Mouse (Mus musculus) limb, embryonic 14.5 days (tissue): ENCODE data around the gene Dync1li2. TPM values are rescaled to one million over a fixed set of nuclear protein-coding genes. Genes with fewer than 3 reads are reported as not detected.
A peak's percentile ranks its signal among the peaks of the same experiment; 100 is the strongest.

Experiments used
- ATAC-seq: fragments of 200-750 bp; cut with Nextera tagmentation; 2 replicates; pipeline ENCODE4 v1.8.0; 2017; ENCODE audit warnings: low read depth, moderate number of reproducible peaks, moderate TSS enrichment; ENCODE audit not compliant: low FRiP score
- DNase-seq: peaks from one replicate; pipeline ENCODE4 v3.0.0-alpha.2; 2015; ENCODE audit warnings: low spot score
- H3K27ac ChIP-seq: fragments of 300-500 bp; sonication (generic); replicated peaks from 2 replicates; pipeline ENCODE4 v1.5.1; 2014; ENCODE audit warnings: low read depth, mild to moderate bottlenecking, low read length, moderate library complexity, mixed read lengths
- H3K27me3 ChIP-seq: fragments of 300-500 bp; sonication (generic); 2 replicates; pipeline ENCODE4 v1.6.1; 2014; ENCODE audit warnings: low read length, mixed read lengths; ENCODE audit not compliant: control insufficient read depth, insufficient read depth
- H3K36me3 ChIP-seq: fragments of 300-500 bp; sonication (generic); 2 replicates; pipeline ENCODE4 v1.6.1; 2014; ENCODE audit warnings: mild to moderate bottlenecking, low read length, moderate library complexity, mixed read lengths; ENCODE audit not compliant: control insufficient read depth, insufficient read depth
- H3K4me1 ChIP-seq: fragments of 300-500 bp; sonication (generic); 2 replicates; pipeline ENCODE4 v1.6.1; 2014; ENCODE audit warnings: antibody characterized with exemption, low read length, mixed read lengths; ENCODE audit not compliant: control insufficient read depth, insufficient read depth
- H3K4me2 ChIP-seq: fragments of 300-500 bp; sonication (generic); replicated peaks from 2 replicates; pipeline ENCODE4 v1.6.1; 2014; ENCODE audit warnings: low read depth, mild to moderate bottlenecking, low read length, moderate library complexity; ENCODE audit not compliant: severe bottlenecking
- H3K4me3 ChIP-seq: fragments of 300-500 bp; sonication (generic); replicated peaks from 2 replicates; pipeline ENCODE4 v1.5.1; 2014; ENCODE audit warnings: low read length
- H3K9ac ChIP-seq: fragments of 300-500 bp; sonication (generic); 2 replicates; pipeline ENCODE4 v1.6.1; 2014; ENCODE audit warnings: mild to moderate bottlenecking, low read depth, low read length, moderate library complexity; ENCODE audit not compliant: severe bottlenecking
- H3K9me3 ChIP-seq: fragments of 300-500 bp; sonication (generic); 2 replicates; pipeline ENCODE4 v1.6.1; 2016; ENCODE audit warnings: low read length; ENCODE audit not compliant: control insufficient read depth
- POLR2A ChIP-seq: fragments of 200-500 bp; IDR thresholded peaks from 2 replicates; pipeline ENCODE4 v1.8.0; 2012; ENCODE audit warnings: inconsistent platforms, mild to moderate bottlenecking, moderate library complexity, borderline replicate concordance; ENCODE audit not compliant: insufficient read depth, insufficient read length; ENCODE audit errors: extremely low read depth
- WGBS: fragments of 180-500 bp; shearing (Covaris S2); extraction: QIAGEN DNeasy Blood & Tissue Kit; methylation state at CpG from one replicate; pipeline ENCODE4 v1.1.7; 2014; 5-methylcytosine and 5-hydroxymethylcytosine counted together
- polyA plus RNA-seq, 2 experiments: library from polyadenylated mRNA; depleted of rRNA in 1 of 2; stranded (reverse) in 1 of 2; unstranded in 1 of 2; fragments of >200 nt; fragmentation: Nextera tagmentation in 1 of 2; extraction: Ambion mirVana in 1 of 2; gene quantifications; 2 replicates each; pipeline versions ENCODE4 v1.2.1 to v1.2.3; 2012 to 2014

The Dync1li2 gene
- polyA plus RNA-seq (2012; rRNA removed) (58.2 and 64.7 TPM in 2 replicates), polyA plus RNA-seq (2014; fragmentation: Nextera tagmentation; extraction: Ambion mirVana) (48.8 and 53.5 TPM in 2 replicates)

DNA sequence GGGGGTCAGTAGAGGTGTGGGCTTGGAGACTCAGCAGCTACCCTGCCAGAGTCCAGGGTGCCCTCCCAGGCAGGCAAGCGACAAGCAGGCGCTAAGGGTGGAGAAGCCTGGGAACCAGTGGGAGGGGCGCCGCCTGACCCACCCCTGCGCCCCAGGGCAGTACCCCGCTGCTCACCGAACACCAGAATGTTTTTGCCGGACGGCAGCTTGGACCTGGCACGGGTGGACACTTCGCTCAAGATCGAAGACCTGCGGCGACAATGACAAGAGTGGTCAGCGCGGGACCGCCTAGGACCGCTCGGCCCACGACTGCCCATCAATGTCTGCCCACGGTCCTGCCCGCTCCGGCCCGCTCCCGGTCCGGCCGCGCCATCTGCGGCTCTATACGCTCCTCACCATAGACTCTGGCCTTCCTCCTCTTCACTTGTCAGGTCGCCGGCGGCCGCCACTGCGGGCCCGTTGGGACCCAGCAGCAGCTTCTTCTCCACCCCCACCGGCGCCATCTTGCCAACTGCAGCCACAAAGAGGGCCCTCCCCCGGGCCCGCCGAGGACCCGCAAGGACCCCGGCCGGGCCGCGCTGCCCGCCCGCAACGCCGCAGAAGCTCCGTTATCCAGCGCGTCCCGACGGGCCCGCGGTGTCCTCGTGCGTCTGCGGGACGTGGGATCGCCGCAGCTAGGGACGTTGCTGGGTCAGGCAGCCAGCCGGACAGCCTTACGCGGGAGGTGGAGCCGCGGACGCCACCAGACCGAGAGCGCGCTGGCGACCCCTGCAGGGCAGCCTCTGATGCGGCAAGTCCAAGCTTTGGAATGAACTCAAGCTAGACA, at the start of gene Dync1li2:
Gene Dync1li2, minus strand, starts transcription at position 749 of the 826 bp plus-strand sequence.
- H3K36me3 ChIP-seq = peaks cover 30% of the 10 kb centered on the region
- H3K9me3 ChIP-seq = no peaks in the 10 kb centered on the region
- H3K9ac ChIP-seq = peak within 1 kb of the TSS; percentile 88
- peak within 1 kb of the TSS; percentile 69 for H3K4me2 ChIP-seq
- H3K27ac ChIP-seq = peak within 1 kb of the TSS; percentile 91
- peak; percentile 43; the same call in 1 of the 2 replicates for TF ChIP-seq POLR2A
- H3K4me3 ChIP-seq = peak within 1 kb of the TSS; percentile 69
- under 1% methylated on average over 66 of the region's 75 CpGs for WGBS
- DNase-seq (peak; percentile 86), ATAC-seq (peak; percentile 91)
- no peaks in the 10 kb centered on the region for H3K27me3 ChIP-seq
- H3K4me1 ChIP-seq = peaks cover 12% of the 10 kb centered on the region

DNA sequence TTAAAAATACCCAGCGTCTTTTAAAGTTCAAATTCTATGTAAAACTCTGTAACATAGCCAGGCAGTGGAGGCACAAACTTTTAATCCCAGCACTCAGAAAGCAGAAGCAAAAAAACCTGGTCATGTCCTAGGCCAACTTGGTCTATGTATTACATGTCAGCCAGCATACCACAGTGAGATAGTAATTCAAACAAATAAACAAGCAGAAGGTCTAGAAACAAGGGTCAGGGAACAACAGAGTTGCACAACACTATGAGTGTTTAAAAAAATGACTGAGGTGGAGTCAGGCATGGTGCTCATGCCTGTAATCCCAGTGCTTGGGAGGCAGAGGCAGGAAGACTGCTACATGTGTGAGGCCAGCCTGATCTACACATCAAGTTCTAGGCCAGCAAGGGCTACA, 36.2 kb upstream of the Dync1li2 start:
- ATAC-seq = no peak
- H3K27ac ChIP-seq = no peak overlapping the region
- TF ChIP-seq POLR2A = no peak

DNA sequence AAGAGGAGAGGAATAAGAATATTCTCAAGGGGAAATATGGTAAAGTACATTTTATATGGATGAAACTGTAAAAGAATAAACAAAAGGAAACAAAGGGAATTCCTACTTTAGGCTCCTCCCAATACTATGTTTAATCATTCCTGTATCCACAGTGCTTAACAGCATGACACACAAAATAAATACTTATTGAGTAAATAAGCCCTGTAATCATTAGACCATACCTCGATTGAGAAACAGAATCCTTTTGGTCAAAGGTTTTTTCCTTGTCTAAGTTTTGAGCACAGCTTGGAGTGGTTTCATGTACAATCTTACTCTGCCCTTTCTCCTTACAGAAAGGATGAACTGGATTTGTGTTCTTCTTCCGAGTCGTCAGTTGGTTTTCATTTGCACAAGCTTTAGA, 29.6 kb upstream of the Dync1li2 start:
- Histone ChIP-seq H3K4me1 (no peaks in the 10 kb centered on the region), H3K4me3 (no peak overlapping the region), H3K4me2 (no peak overlapping the region), H3K36me3 (no peaks in the 10 kb centered on the region), H3K9me3 (no peaks in the 10 kb centered on the region), H3K27ac (no peak overlapping the region), H3K9ac (no peak overlapping the region), H3K27me3 (no peaks in the 10 kb centered on the region)
- no peak for DNase-seq
- TF ChIP-seq POLR2A = no peak
- no peak for ATAC-seq
- WGBS = 83% methylated on average over 3 of the region's 3 CpGs

More for the DNA sequence above, 36.2 kb upstream of the Dync1li2 start:
- no peak for DNase-seq
- no peak overlapping the region for H3K4me2 ChIP-seq
- no peak overlapping the region for H3K4me3 ChIP-seq
- H3K36me3 ChIP-seq = no peaks in the 10 kb centered on the region
- H3K9me3 ChIP-seq = no peaks in the 10 kb centered on the region
- no peaks in the 10 kb centered on the region for H3K27me3 ChIP-seq
- no peak overlapping the region for H3K9ac ChIP-seq
- 42% methylated on average over 1 of the region's 1 CpGs for WGBS
- no peaks in the 10 kb centered on the region for H3K4me1 ChIP-seq

DNA sequence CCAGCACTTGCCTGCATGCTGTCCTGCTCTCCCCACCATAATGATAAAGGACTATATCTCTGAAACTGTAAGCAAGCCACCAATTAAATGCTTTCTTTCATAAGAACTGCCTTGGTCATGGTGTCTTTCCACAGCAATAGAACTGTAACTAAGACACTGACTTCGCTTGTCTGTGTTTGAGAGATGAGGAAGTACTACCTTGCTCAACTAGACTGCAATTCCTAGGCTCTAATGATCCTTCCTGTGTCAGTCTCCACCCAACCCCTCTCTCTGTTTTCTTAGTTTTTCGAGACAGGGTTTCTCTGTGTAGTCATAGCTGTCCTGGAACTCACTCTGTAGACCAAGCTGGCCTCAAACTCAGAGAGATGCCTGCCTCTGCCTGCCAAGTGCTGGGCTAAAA, 24.6 kb upstream of the Dync1li2 start:
- H3K9me3 ChIP-seq = no peaks in the 10 kb centered on the region
- no peak for DNase-seq

DNA sequence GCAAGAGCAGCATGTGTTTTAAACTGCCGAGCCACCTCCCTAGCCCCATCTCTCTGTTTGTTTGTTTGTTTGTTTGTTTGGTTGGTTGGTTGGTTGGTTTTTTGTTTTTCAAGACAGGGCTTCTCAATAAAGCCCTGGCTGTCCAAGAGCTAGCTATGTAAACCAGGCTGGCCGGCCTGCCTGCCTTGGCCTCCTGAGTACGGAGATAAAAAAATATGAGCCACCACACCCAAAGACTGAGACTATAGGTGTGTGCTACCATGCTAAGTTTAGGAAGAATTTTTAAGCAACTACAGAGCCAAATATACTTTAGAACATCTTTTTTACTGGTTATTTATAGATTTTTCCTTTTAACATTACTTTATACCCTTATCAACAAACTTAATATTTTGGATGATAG, 9.3 kb upstream of the Dync1li2 start:
- H3K4me3 ChIP-seq = no peak overlapping the region
- no peak for ATAC-seq
- 83% methylated on average over 3 of the region's 3 CpGs for WGBS
- no peak overlapping the region for H3K4me2 ChIP-seq
- no peaks in the 10 kb centered on the region for H3K9me3 ChIP-seq
- H3K4me1 ChIP-seq = no peaks in the 10 kb centered on the region
- no peak overlapping the region for H3K27ac ChIP-seq
- no peak for DNase-seq
- H3K9ac ChIP-seq = no peak overlapping the region
- H3K36me3 ChIP-seq = no peaks in the 10 kb centered on the region
- no peak for TF ChIP-seq POLR2A
- no peaks in the 10 kb centered on the region for H3K27me3 ChIP-seq

More for the DNA sequence above, 24.6 kb upstream of the Dync1li2 start:
- Histone ChIP-seq H3K4me3 (no peak overlapping the region), H3K36me3 (no peaks in the 10 kb centered on the region), H3K27ac (no peak overlapping the region), H3K4me1 (no peaks in the 10 kb centered on the region), H3K4me2 (no peak overlapping the region), H3K27me3 (no peaks in the 10 kb centered on the region), H3K9ac (no peak overlapping the region)
- WGBS = 69% methylated on average over 2 of the region's 2 CpGs
- no peak for ATAC-seq
- TF ChIP-seq POLR2A = no peak
